Mouse (Mus musculus): ENCODE measurements around the gene P4ha1. TPM values are rescaled to one million over a fixed set of nuclear protein-coding genes. Genes with fewer than 3 reads are reported as not detected.
"Not testable (repeated sequence)": the region's sequence is repeated elsewhere in the genome, so short reads cannot be mapped to it uniquely, and the experiment has no call there.

P4ha1 gene
- polyA plus RNA-seq, 1 experiment from 2014 or later: 78.0 TPM

DNA sequence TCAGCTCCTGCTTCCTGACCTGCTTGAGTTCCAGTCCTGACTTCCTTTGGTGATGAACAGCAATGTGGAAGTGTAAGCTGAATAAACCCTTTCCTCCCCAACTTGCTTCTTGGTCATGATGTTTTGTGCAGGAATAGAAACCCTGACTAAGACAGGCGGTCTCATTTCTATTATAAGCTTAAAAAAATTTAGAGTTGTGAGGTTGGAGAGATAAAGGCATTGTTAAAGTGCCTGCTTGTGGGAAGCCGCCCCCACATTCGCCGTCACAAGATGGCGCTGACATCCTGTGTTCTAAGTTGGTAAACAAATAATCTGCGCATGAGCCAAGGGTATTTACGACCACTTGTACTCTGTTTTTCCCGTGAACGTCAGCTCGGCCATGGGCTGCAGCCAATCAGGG, 58.5 kb downstream of the P4ha1 start:
- not testable (repeated sequence) for H3K36me3 ChIP-seq (ENCODE audit: insufficient read depth, low read length); H3K9ac ChIP-seq (replicated peaks; ENCODE audit: low read length); H3K27me3 ChIP-seq (ENCODE audit: insufficient read depth, low read length); H3K4me3 ChIP-seq (ENCODE audit: low read length); H3K4me1 ChIP-seq (ENCODE audit: insufficient read depth, low read length); H3K9me3 ChIP-seq (ENCODE audit: low read length); H3K4me2 ChIP-seq (replicated peaks; ENCODE audit: low read depth, low read length); H3K27ac ChIP-seq (ENCODE audit: low read length); ATAC-seq (ENCODE audit: low FRiP score, low TSS enrichment)
- WGBS: 70% methylated on average over 5 of the region's 10 CpGs

DNA sequence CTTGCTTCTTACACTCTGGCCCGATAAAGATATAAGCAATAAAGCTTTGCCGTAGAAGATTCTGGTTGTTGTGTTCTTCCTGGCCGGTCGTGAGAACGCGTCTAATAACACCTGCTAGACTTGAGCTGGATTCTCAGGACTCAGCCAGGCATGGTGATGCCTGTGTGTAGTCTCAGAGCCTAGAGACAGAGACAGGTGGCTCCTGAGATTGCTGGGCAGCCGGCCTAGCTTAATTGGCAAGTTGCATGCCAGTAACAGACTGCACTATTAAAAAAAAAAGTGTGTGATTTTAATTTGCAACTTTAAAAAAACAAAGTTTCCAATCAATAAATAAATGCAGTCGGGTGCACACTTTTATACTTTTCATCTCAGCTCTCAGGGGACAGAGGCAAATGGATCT, 63.9 kb downstream of the P4ha1 start:
- H3K4me1 ChIP-seq (ENCODE audit: insufficient read depth, low read length): no peaks in the 10 kb centered on the region
- no peak overlapping the region for H3K4me2 ChIP-seq (replicated peaks; ENCODE audit: low read depth, low read length)
- H3K36me3 ChIP-seq (ENCODE audit: insufficient read depth, low read length): no peaks in the 10 kb centered on the region
- no peak for ATAC-seq (ENCODE audit: low FRiP score, low TSS enrichment)
- H3K4me3 ChIP-seq (ENCODE audit: low read length): no peak overlapping the region
- no peaks in the 10 kb centered on the region for H3K27me3 ChIP-seq (ENCODE audit: insufficient read depth, low read length)
- 79% methylated on average over 7 of the region's 8 CpGs for WGBS
- H3K27ac ChIP-seq (ENCODE audit: low read length): no peak overlapping the region
- no peak overlapping the region for H3K9ac ChIP-seq (replicated peaks; ENCODE audit: low read length)
- peaks cover 15% of the 10 kb centered on the region for H3K9me3 ChIP-seq (ENCODE audit: low read length)

DNA sequence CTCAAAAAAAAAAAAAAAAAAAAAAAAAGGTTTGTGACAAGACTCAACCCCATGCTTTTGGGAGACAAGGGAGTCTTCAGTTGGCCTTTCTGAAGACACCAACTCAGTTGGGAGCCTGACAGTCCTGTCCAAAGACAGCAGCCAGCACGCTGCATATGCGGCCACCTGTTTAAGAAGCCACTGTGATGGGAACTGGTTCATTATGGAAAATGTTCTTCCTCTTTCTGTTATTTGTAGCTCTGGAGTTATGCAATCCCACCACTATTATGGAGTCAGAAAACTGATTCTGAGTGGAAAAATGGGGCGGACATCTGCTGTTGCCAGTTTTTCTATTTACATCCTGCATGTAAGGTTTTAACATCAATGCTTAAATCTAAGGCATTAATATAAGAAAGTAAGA, 66.6 kb downstream of the P4ha1 start:
- Histone ChIP-seq H3K9ac (replicated peaks; ENCODE audit: low read length) (no peak overlapping the region), H3K4me3 (ENCODE audit: low read length) (no peak overlapping the region), H3K9me3 (ENCODE audit: low read length) (peaks cover 15% of the 10 kb centered on the region), H3K27ac (ENCODE audit: low read length) (no peak overlapping the region), H3K36me3 (ENCODE audit: insufficient read depth, low read length) (no peaks in the 10 kb centered on the region), H3K4me1 (ENCODE audit: insufficient read depth, low read length) (no peaks in the 10 kb centered on the region), H3K4me2 (replicated peaks; ENCODE audit: low read depth, low read length) (no peak overlapping the region), H3K27me3 (ENCODE audit: insufficient read depth, low read length) (no peaks in the 10 kb centered on the region)
- ATAC-seq (ENCODE audit: low FRiP score, low TSS enrichment): no peak
- WGBS: 94% methylated on average over 3 of the region's 3 CpGs

DNA sequence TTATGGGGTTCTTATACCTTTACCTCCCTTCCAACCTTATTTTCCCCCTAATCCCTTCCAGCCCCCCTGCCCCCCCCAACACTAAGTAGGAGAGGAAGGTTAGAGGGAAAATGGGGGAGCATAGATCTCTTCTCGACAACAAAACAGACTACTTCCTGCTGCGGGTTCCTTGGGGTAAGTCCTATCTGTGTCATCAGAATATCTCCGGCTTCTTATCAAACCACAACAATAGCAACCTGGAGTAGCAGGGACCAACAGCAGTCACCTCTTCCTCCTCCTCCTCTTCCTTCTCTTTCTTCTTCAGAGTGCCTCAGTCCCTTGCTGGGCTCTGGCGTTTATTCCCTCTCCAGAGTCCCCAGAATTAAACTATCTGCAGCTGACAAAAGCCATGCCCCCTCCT, 68.8 kb downstream of the P4ha1 start:
- ATAC-seq (ENCODE audit: low FRiP score, low TSS enrichment): no peak
- no peak overlapping the region for H3K27ac ChIP-seq (ENCODE audit: low read length)
- no peak overlapping the region for H3K4me3 ChIP-seq (ENCODE audit: low read length)
- 46% methylated on average over 4 of the region's 4 CpGs for WGBS
- H3K4me1 ChIP-seq (ENCODE audit: insufficient read depth, low read length): no peaks in the 10 kb centered on the region
- H3K4me2 ChIP-seq (replicated peaks; ENCODE audit: low read depth, low read length): no peak overlapping the region
- H3K36me3 ChIP-seq (ENCODE audit: insufficient read depth, low read length): no peaks in the 10 kb centered on the region
- no peaks in the 10 kb centered on the region for H3K27me3 ChIP-seq (ENCODE audit: insufficient read depth, low read length)
- no peak overlapping the region for H3K9ac ChIP-seq (replicated peaks; ENCODE audit: low read length)
- peaks cover 15% of the 10 kb centered on the region for H3K9me3 ChIP-seq (ENCODE audit: low read length)

DNA sequence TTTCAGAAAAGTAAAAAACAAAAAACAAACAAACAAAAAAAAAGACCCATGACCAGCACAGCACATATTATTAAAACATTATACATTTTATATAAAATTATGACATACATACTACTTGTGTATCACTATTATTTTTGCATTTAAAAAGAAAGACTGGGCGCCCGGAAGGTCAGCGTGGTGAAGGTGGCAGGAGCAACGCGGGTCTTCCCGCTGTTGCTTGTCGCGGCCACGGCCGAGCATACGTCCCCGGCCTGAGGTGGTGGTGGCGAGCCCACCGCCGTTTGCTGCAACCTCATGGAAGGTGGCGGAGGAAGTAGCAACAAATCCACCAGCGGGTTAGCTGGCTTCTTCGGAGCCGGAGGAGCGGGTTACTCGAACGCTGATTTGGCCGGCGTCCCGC, 72.4 kb downstream of the P4ha1 start, which contains the start of gene Gm10273:
Gene Gm10273 (plus strand): TSS at position 172 of the 400 bp plus-strand sequence.
- not testable (repeated sequence) for H3K4me2 ChIP-seq (replicated peaks; ENCODE audit: low read depth, low read length); H3K27ac ChIP-seq (ENCODE audit: low read length); H3K4me3 ChIP-seq (ENCODE audit: low read length); H3K9ac ChIP-seq (replicated peaks; ENCODE audit: low read length); H3K4me1 ChIP-seq (ENCODE audit: insufficient read depth, low read length); H3K27me3 ChIP-seq (ENCODE audit: insufficient read depth, low read length); H3K36me3 ChIP-seq (ENCODE audit: insufficient read depth, low read length); ATAC-seq (ENCODE audit: low FRiP score, low TSS enrichment); H3K9me3 ChIP-seq (ENCODE audit: low read length)
- 92% methylated on average over 9 of the region's 25 CpGs for WGBS

DNA sequence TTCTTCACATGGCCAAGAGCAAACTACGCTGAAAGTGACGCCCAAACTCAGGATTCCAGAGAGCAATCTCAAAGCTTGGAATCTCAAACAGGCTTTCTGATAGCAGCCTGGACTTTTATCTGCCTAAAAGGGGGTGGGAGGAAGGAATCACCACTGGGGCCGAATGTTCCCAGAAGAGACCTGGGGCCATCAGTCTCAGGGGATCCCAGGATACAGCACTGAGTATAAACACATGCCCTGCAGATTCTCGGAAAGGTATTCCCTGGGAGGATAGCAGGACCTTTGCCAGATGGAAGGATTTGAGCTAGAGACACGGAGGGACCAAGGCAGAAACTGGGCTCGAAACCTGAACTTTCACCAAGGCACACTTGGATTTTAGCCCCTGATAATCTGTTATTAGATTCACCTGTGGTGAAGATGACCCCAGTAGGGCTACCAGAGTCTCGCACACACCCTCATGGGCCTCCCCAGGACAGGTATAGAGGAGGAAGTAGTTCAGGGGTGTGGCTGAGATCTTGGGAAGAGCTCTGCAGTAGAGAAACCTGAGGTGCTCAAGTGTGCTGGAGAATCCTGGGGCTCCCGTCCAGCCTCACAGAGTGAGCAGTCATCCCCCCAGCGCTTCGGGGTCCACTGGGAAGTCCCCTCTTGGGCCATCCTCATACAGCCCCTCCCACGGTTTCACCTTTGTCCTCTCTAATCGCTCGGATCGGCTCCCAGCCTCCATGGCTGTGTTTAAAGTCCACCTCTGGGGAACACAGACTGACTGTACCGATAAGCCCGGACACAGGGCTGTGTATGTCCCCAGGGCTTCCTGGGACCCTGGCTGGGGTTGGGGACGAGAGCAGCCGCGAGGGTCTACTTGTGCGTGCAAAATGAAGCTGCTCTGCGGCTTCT, 80.0 kb downstream of the P4ha1 start, which contains the start of gene Pla2g12b:
Gene Pla2g12b (plus strand): TSS at position 762 of the 894 bp plus-strand sequence.
- Histone ChIP-seq H3K27ac (ENCODE audit: low read length) (no peak within 1 kb of the TSS), H3K9me3 (ENCODE audit: low read length) (no peaks in the 10 kb centered on the region), H3K4me1 (ENCODE audit: insufficient read depth, low read length) (peaks cover 9% of the 10 kb centered on the region; the same call in 1 of the 2 replicates), H3K27me3 (ENCODE audit: insufficient read depth, low read length) (no peaks in the 10 kb centered on the region), H3K4me3 (ENCODE audit: low read length) (no peak within 1 kb of the TSS), H3K9ac (replicated peaks; ENCODE audit: low read length) (0 out of 2 replicates have a peak within 1 kb of the TSS, but pooled peaks have one; percentile 31), H3K4me2 (replicated peaks; ENCODE audit: low read depth, low read length) (no peak within 1 kb of the TSS), H3K36me3 (ENCODE audit: insufficient read depth, low read length) (no peaks in the 10 kb centered on the region)
- WGBS: 61% methylated on average over 21 of the region's 21 CpGs
- ATAC-seq (ENCODE audit: low FRiP score, low TSS enrichment): no peak

DNA sequence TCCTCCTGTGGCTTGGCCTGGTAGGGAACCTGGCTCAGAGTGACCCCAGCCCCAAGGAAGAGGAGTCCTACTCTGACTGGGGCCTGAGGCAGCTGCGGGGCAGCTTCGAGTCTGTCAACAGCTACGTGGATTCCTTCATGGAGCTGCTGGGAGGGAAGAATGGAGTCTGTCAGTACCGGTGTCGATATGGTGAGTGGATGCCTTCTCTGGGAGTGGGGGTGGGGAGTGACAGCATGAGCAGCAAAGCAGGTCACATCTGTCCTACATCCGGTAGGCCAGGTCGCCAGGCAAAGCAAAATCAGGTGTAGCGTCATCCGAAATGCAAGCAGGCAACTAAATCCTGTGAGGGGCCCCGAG, 80.7 kb downstream of the P4ha1 start:
- H3K27ac ChIP-seq (ENCODE audit: low read length): no peak overlapping the region
- ATAC-seq (ENCODE audit: low FRiP score, low TSS enrichment): no peak
- peaks cover 9% of the 10 kb centered on the region; the same call in 1 of the 2 replicates for H3K4me1 ChIP-seq (ENCODE audit: insufficient read depth, low read length)
- H3K9me3 ChIP-seq (ENCODE audit: low read length): no peaks in the 10 kb centered on the region
- H3K27me3 ChIP-seq (ENCODE audit: insufficient read depth, low read length): no peaks in the 10 kb centered on the region
- H3K9ac ChIP-seq (replicated peaks; ENCODE audit: low read length): 0 out of 2 replicates have a peak overlapping the region, but pooled peaks have one; percentile 31
- H3K4me2 ChIP-seq (replicated peaks; ENCODE audit: low read depth, low read length): no peak overlapping the region
- no peaks in the 10 kb centered on the region for H3K36me3 ChIP-seq (ENCODE audit: insufficient read depth, low read length)
- H3K4me3 ChIP-seq (ENCODE audit: low read length): no peak overlapping the region
- WGBS: 83% methylated on average over 10 of the region's 10 CpGs

DNA sequence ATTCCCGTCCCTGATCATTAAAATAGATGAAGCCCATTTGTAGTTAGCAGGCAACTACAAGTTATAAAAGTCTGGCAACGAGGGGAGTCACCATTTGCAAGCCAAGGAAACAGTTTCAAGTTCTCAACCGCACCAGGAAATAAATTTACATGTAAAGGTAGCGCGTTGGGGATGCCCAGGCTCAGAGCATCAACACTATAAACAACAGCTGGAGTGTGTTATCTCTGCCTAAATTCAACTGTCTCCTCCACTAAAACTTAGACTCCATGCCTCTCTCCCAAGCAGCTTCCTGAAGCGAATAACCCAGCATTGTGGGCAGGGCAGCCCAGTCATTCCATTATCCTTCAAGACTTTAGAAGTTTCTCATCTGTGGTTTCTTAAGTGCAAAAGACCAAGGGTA, 85.4 kb downstream of the P4ha1 start:
- peak; percentile 62; the same call in 1 of the 2 replicates for ATAC-seq (ENCODE audit: low FRiP score, low TSS enrichment)
- Histone ChIP-seq H3K4me2 (replicated peaks; ENCODE audit: low read depth, low read length) (peak overlapping the region; percentile 19; the same call in 1 of the 2 replicates), H3K27ac (ENCODE audit: low read length) (no peak overlapping the region), H3K36me3 (ENCODE audit: insufficient read depth, low read length) (no peaks in the 10 kb centered on the region), H3K9me3 (ENCODE audit: low read length) (no peaks in the 10 kb centered on the region), H3K27me3 (ENCODE audit: insufficient read depth, low read length) (no peaks in the 10 kb centered on the region), H3K9ac (replicated peaks; ENCODE audit: low read length) (no peak overlapping the region), H3K4me1 (ENCODE audit: insufficient read depth, low read length) (peaks cover 13% of the 10 kb centered on the region; the same call in 1 of the 2 replicates), H3K4me3 (ENCODE audit: low read length) (no peak overlapping the region)
- WGBS: 15% methylated on average over 6 of the region's 6 CpGs

DNA sequence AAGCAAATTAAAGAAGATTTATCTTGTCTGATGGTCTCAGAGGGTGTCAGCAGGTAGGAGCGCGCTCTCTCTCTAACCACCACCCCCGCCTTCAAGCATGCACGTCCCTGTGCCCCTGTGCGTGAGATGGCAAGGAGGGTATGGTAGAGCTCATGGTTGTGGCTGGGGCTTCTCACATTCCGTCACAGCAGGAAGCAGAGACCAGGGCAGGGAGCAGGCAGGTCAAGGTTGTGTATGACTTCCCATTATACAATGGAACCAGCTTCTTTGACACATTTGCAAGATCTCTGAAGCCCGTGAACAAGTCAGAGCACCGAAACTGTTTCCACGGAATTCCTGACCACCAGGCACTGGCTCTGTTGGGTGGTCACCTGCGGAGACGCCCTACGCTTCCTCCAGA, 87.2 kb downstream of the P4ha1 start:
- 54% methylated on average over 12 of the region's 12 CpGs for WGBS
- ATAC-seq (ENCODE audit: low FRiP score, low TSS enrichment): no peak

DNA sequence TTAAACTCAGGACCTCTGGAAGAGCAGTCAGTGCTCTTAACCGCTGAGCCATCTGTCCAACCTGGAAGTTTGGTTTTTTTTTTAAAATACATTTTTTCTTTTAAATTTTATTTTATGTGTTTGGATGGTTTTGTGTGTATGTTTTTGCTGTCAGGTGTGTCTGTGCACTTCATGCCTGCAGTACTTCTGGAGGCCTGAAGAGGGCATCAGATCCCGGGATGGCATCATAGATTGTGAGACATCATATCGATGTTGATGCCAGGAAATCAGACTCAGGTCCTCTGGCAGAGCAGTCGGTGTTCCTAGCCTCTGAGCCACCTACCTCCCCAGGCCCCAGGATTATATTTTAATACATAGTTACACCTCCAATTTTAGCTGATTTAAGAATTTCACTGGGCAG, 90.6 kb downstream of the P4ha1 start:
- peaks cover 3% of the 10 kb centered on the region; the same call in 1 of the 2 replicates for H3K9me3 ChIP-seq (ENCODE audit: low read length)
- ATAC-seq (ENCODE audit: low FRiP score, low TSS enrichment): no peak
- H3K36me3 ChIP-seq (ENCODE audit: insufficient read depth, low read length): no peaks in the 10 kb centered on the region
- WGBS: 92% methylated on average over 4 of the region's 4 CpGs
- 0 out of 2 replicates have a peak, but pooled peaks cover 4% of the 10 kb centered on the region for H3K4me1 ChIP-seq (ENCODE audit: insufficient read depth, low read length)
- no peaks in the 10 kb centered on the region for H3K27me3 ChIP-seq (ENCODE audit: insufficient read depth, low read length)
- H3K27ac ChIP-seq (ENCODE audit: low read length): no peak overlapping the region
- H3K4me3 ChIP-seq (ENCODE audit: low read length): no peak overlapping the region
- no peak overlapping the region for H3K4me2 ChIP-seq (replicated peaks; ENCODE audit: low read depth, low read length)
- no peak overlapping the region for H3K9ac ChIP-seq (replicated peaks; ENCODE audit: low read length)

More for the DNA sequence above, 87.2 kb downstream of the P4ha1 start:
- no peak overlapping the region for H3K27ac ChIP-seq (ENCODE audit: low read length)
- H3K9me3 ChIP-seq (ENCODE audit: low read length): peaks cover 3% of the 10 kb centered on the region; the same call in 1 of the 2 replicates
- H3K9ac ChIP-seq (replicated peaks; ENCODE audit: low read length): no peak overlapping the region
- no peaks in the 10 kb centered on the region for H3K36me3 ChIP-seq (ENCODE audit: insufficient read depth, low read length)
- peaks cover 13% of the 10 kb centered on the region; the same call in 1 of the 2 replicates for H3K4me1 ChIP-seq (ENCODE audit: insufficient read depth, low read length)
- no peak overlapping the region for H3K4me3 ChIP-seq (ENCODE audit: low read length)
- H3K27me3 ChIP-seq (ENCODE audit: insufficient read depth, low read length): no peaks in the 10 kb centered on the region
- H3K4me2 ChIP-seq (replicated peaks; ENCODE audit: low read depth, low read length): no peak overlapping the region
